Comparison of ENCODE assay signal across 8 mouse cellular contexts in genomic region chr6:125145479-125145951, GRCm38 (mm10). TPM values are rescaled to one million over a fixed set of nuclear protein-coding genes. Genes with fewer than 3 reads are reported as not detected.
DNase-seq lines count a peak whose midpoint lies in the region; ATAC-seq lines count a peak whose summit lies in the region.

No protein-coding gene starts in this region.

- H3K4me3 ChIP-seq in neural tube, embryonic 11.5 days (ENCODE audit: low read depth, low read length): peak overlapping the region; percentile 86
- peak overlapping the region; percentile 82 for H3K4me3 ChIP-seq in forebrain, embryonic 13.5 days
- H3K4me3 ChIP-seq in limb, embryonic 12.5 days (replicated peaks): peak overlapping the region; percentile 82
- peak overlapping the region; percentile 80 for H3K4me3 ChIP-seq in neural tube, embryonic 12.5 days

- no peaks in the 10 kb centered on the region for H3K9me3 ChIP-seq in neural tube, embryonic 11.5 days (ENCODE audit: control insufficient read depth, low read length)
- H3K9me3 ChIP-seq in forebrain, embryonic 13.5 days (replicated peaks): no peaks in the 10 kb centered on the region
- no peaks in the 10 kb centered on the region for H3K9me3 ChIP-seq in limb, embryonic 12.5 days
- no peaks in the 10 kb centered on the region for H3K9me3 ChIP-seq in neural tube, embryonic 12.5 days

- peaks cover 35% of the 10 kb centered on the region for H3K4me1 ChIP-seq in neural tube, embryonic 11.5 days (ENCODE audit: control insufficient read depth, insufficient read depth, low read length)
- peaks cover 46% of the 10 kb centered on the region for H3K4me1 ChIP-seq in forebrain, embryonic 13.5 days
- H3K4me1 ChIP-seq in limb, embryonic 12.5 days (replicated peaks): peaks cover 40% of the 10 kb centered on the region
- peaks cover 49% of the 10 kb centered on the region for H3K4me1 ChIP-seq in neural tube, embryonic 12.5 days

- WGBS in neural tube, embryonic 11.5 days: 3% methylated on average over 35 of the region's 35 CpGs
- WGBS in forebrain, embryonic 13.5 days: under 1% methylated on average over 35 of the region's 35 CpGs
- WGBS in limb, embryonic 12.5 days: under 1% methylated on average over 35 of the region's 35 CpGs
- WGBS in neural tube, embryonic 12.5 days: 1% methylated on average over 34 of the region's 35 CpGs

- peaks cover 19% of the 10 kb centered on the region for H3K36me3 ChIP-seq in neural tube, embryonic 11.5 days (ENCODE audit: control insufficient read depth, insufficient read depth, low read length)
- H3K36me3 ChIP-seq in forebrain, embryonic 13.5 days (ENCODE audit: poor library complexity, severe bottlenecking): peaks cover 54% of the 10 kb centered on the region
- H3K36me3 ChIP-seq in limb, embryonic 12.5 days: peaks cover 50% of the 10 kb centered on the region
- H3K36me3 ChIP-seq in neural tube, embryonic 12.5 days: peaks cover 32% of the 10 kb centered on the region

- ATAC-seq in neural tube, embryonic 11.5 days (ENCODE audit: insufficient read depth, low FRiP score, low TSS enrichment): peak; percentile 73
- no peak; the same call in 1 of the 2 replicates for ATAC-seq in forebrain, embryonic 13.5 days
- ATAC-seq in limb, embryonic 12.5 days (ENCODE audit: insufficient number of reproducible peaks, insufficient read depth, low FRiP score, low TSS enrichment, low read depth): peak; percentile 63; the same call in 1 of the 2 replicates
- ATAC-seq in neural tube, embryonic 12.5 days (ENCODE audit: low FRiP score, low read depth): peak; percentile 67

- H3K9ac ChIP-seq in neural tube, embryonic 11.5 days (ENCODE audit: low read length): peak overlapping the region; percentile 91
- peak overlapping the region; percentile 97 for H3K9ac ChIP-seq in forebrain, embryonic 13.5 days
- peak overlapping the region; percentile 90 for H3K9ac ChIP-seq in limb, embryonic 12.5 days (replicated peaks)
- H3K9ac ChIP-seq in neural tube, embryonic 12.5 days: peak overlapping the region; percentile 94

- peak overlapping the region; percentile 86 for H3K4me2 ChIP-seq in neural tube, embryonic 11.5 days (ENCODE audit: low read depth)
- H3K4me2 ChIP-seq in forebrain, embryonic 13.5 days: peak overlapping the region; percentile 95
- H3K4me2 ChIP-seq in limb, embryonic 12.5 days: peak overlapping the region; percentile 97
- H3K4me2 ChIP-seq in neural tube, embryonic 12.5 days (replicated peaks): peak overlapping the region; percentile 93

- DNase-seq in adrenal gland, postnatal 14 days: peak; percentile 35
- DNase-seq in adrenal gland, postnatal 4 days (ENCODE audit: low spot score in 2 of 2): no peak
- no peak for DNase-seq in neural tube, embryonic 11.5 days (ENCODE audit: low spot score)
- DNase-seq in neural tube, embryonic 10.5 days (ENCODE audit: extremely low spot score, low spot score): no peak
- DNase-seq in layer of hippocampus, adult 11-12 months (ENCODE audit: low spot score): no peak

- no peaks in the 10 kb centered on the region for H3K27me3 ChIP-seq in neural tube, embryonic 11.5 days (ENCODE audit: control insufficient read depth, insufficient read depth, low read length)
- H3K27me3 ChIP-seq in forebrain, embryonic 13.5 days: no peaks in the 10 kb centered on the region
- H3K27me3 ChIP-seq in limb, embryonic 12.5 days: no peaks in the 10 kb centered on the region
- H3K27me3 ChIP-seq in neural tube, embryonic 12.5 days (replicated peaks): no peaks in the 10 kb centered on the region

- peak overlapping the region; percentile 96 for H3K27ac ChIP-seq in neural tube, embryonic 11.5 days (ENCODE audit: low read depth, low read length)
- H3K27ac ChIP-seq in forebrain, embryonic 13.5 days: peak overlapping the region; percentile 88
- peak overlapping the region; percentile 95 for H3K27ac ChIP-seq in limb, embryonic 12.5 days
- peak overlapping the region; percentile 80 for H3K27ac ChIP-seq in neural tube, embryonic 12.5 days

RNA-seq across cellular contexts. Expression of gene Iffo1, which starts 0.5 kb away (rescaled TPM):
- total RNA-seq in adrenal gland, postnatal 14 days (2021): 18.6 and 25.0 TPM in 2 replicates
- total RNA-seq in adrenal gland, postnatal 4 days (2021): 10 to 100 TPM; 42.7 to 49.9 TPM
- 13.8 and 16.5 TPM in 2 replicates for polyA plus RNA-seq in neural tube, embryonic 11.5 days (2014; fragmentation: Nextera tagmentation; extraction: Ambion mirVana)
- polyA plus RNA-seq in forebrain, embryonic 13.5 days (2015; fragmentation: Nextera tagmentation; extraction: Ambion mirVana): 11.9 and 14.4 TPM in 2 replicates
- 24.6 and 27.1 TPM in 2 replicates for polyA plus RNA-seq in limb, embryonic 12.5 days (2016; fragmentation: Nextera tagmentation; extraction: Ambion mirVana)
- polyA plus RNA-seq in neural tube, embryonic 12.5 days (2016; fragmentation: Nextera tagmentation; extraction: Ambion mirVana): 21.9 and 22.6 TPM in 2 replicates

RNA-seq across cellular contexts. Expression of gene Nop2, which starts 13.8 kb away (rescaled TPM):
- 47.0 and 53.7 TPM in 2 replicates for total RNA-seq in adrenal gland, postnatal 14 days (2021)
- 10 to 100 TPM; 36.5 to 36.8 TPM for total RNA-seq in adrenal gland, postnatal 4 days (2021)
- 62.7 and 63.4 TPM in 2 replicates for polyA plus RNA-seq in neural tube, embryonic 11.5 days (2014; fragmentation: Nextera tagmentation; extraction: Ambion mirVana)
- 49.1 and 58.3 TPM in 2 replicates for polyA plus RNA-seq in forebrain, embryonic 13.5 days (2015; fragmentation: Nextera tagmentation; extraction: Ambion mirVana)
- polyA plus RNA-seq in limb, embryonic 12.5 days (2016; fragmentation: Nextera tagmentation; extraction: Ambion mirVana): 65.8 and 72.6 TPM in 2 replicates
- polyA plus RNA-seq in neural tube, embryonic 12.5 days (2016; fragmentation: Nextera tagmentation; extraction: Ambion mirVana): 53.9 and 56.3 TPM in 2 replicates

RNA-seq across cellular contexts. Expression of gene Gapdh, which starts 20.8 kb away (rescaled TPM):
- total RNA-seq in adrenal gland, postnatal 14 days (2021): 1,705 and 1,924 TPM in 2 replicates
- 1,000 to 10,000 TPM; 1,146 to 1,218 TPM for total RNA-seq in adrenal gland, postnatal 4 days (2021)
- 2,338 and 2,354 TPM in 2 replicates for polyA plus RNA-seq in neural tube, embryonic 11.5 days (2014; fragmentation: Nextera tagmentation; extraction: Ambion mirVana)
- 1,974 and 2,008 TPM in 2 replicates for polyA plus RNA-seq in forebrain, embryonic 13.5 days (2015; fragmentation: Nextera tagmentation; extraction: Ambion mirVana)
- polyA plus RNA-seq in limb, embryonic 12.5 days (2016; fragmentation: Nextera tagmentation; extraction: Ambion mirVana): 2,206 and 2,264 TPM in 2 replicates
- polyA plus RNA-seq in neural tube, embryonic 12.5 days (2016; fragmentation: Nextera tagmentation; extraction: Ambion mirVana): 1,605 and 1,721 TPM in 2 replicates

RNA-seq across cellular contexts. Expression of gene Ncapd2, which starts 46.0 kb away (rescaled TPM):
- total RNA-seq in adrenal gland, postnatal 14 days (2021): 43.2 and 45.2 TPM in 2 replicates
- 100 to 1,000 TPM in 1 of 2 experiments, 10 to 100 TPM in 1; 95.5 to 107 TPM for total RNA-seq in adrenal gland, postnatal 4 days (2021)
- polyA plus RNA-seq in neural tube, embryonic 11.5 days (2014; fragmentation: Nextera tagmentation; extraction: Ambion mirVana): 137 and 139 TPM in 2 replicates
- 146 and 153 TPM in 2 replicates for polyA plus RNA-seq in forebrain, embryonic 13.5 days (2015; fragmentation: Nextera tagmentation; extraction: Ambion mirVana)
- 224 and 227 TPM in 2 replicates for polyA plus RNA-seq in limb, embryonic 12.5 days (2016; fragmentation: Nextera tagmentation; extraction: Ambion mirVana)
- polyA plus RNA-seq in neural tube, embryonic 12.5 days (2016; fragmentation: Nextera tagmentation; extraction: Ambion mirVana): 131 and 140 TPM in 2 replicates

RNA-seq across cellular contexts. Expression of gene Mrpl51, which starts 46.1 kb away (rescaled TPM):
- 222 and 232 TPM in 2 replicates for total RNA-seq in adrenal gland, postnatal 14 days (2021)
- 100 to 1,000 TPM; 155 to 168 TPM for total RNA-seq in adrenal gland, postnatal 4 days (2021)
- 178 and 192 TPM in 2 replicates for polyA plus RNA-seq in neural tube, embryonic 11.5 days (2014; fragmentation: Nextera tagmentation; extraction: Ambion mirVana)
- 193 and 202 TPM in 2 replicates for polyA plus RNA-seq in forebrain, embryonic 13.5 days (2015; fragmentation: Nextera tagmentation; extraction: Ambion mirVana)
- 209 and 210 TPM in 2 replicates for polyA plus RNA-seq in limb, embryonic 12.5 days (2016; fragmentation: Nextera tagmentation; extraction: Ambion mirVana)
- polyA plus RNA-seq in neural tube, embryonic 12.5 days (2016; fragmentation: Nextera tagmentation; extraction: Ambion mirVana): 157 and 169 TPM in 2 replicates
